ENCODE assay signal across 9 mouse cellular contexts in the genomic region with DNA sequence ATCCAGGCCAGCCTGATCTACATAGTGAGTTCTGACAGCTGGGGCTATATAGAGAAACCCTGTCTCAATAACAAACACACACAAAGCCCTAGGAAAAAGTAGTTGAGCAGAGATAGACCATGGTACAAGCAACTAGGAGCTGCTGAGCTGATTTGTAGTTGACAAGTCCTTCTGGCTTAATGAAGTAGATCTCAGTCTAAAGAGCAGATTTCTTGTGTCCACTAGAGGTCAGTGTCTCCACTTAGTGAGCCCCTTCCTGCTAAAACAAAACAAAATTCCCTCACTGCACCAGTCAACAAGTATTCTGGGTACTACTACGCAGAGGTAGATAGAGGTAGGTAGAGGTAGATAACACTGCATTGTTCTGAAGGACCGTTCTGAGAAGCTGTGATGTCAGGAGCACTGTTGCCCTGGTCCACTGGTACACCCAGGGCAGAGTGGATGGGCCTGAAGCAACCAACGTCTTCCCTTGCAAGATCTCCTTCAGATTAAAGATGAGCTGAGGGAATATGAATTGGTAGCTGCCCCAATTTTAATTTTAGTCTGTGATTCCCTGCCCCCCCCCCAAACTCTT. TPM values are rescaled to one million over a fixed set of nuclear protein-coding genes. Genes with fewer than 3 reads are reported as not detected.
DNase-seq lines count a peak whose midpoint lies in the region; ATAC-seq and TF ChIP-seq lines count a peak whose summit lies in the region.
"Had no signal": no experiment of that assay in that cellular context is flagged by ENCODE, and none has a peak within 500 bp of the region (broad histone marks: within the 10 kb centered on the region; RNA-seq: fewer than 3 reads in every experiment).

No protein-coding gene starts in this region.

- H3K27me3 ChIP-seq in midbrain, embryonic 13.5 days = peaks cover 13% of the 10 kb centered on the region; the same call in 1 of the 2 replicates
- H3K27me3 ChIP-seq: limb, embryonic 13.5 days had no signal

- H3K9ac ChIP-seq in ES-E14 (ENCODE audit: insufficient read depth, low read depth, low read length, poor library complexity, severe bottlenecking) = no peak overlapping the region
- no peak overlapping the region for H3K9ac ChIP-seq in midbrain, embryonic 13.5 days (replicated peaks)
- H3K9ac ChIP-seq: limb, embryonic 13.5 days had no signal

- peak; percentile 68; the same call in 1 of the 2 replicates for ATAC-seq in midbrain, embryonic 13.5 days

- H3K4me2 ChIP-seq in midbrain, embryonic 13.5 days (replicated peaks) = no peak overlapping the region
- H3K4me2 ChIP-seq: limb, embryonic 13.5 days had no signal

- no peak overlapping the region for H3K4me3 ChIP-seq in ES-E14 (ENCODE audit: insufficient read depth in 1 of 2, low read depth in 1 of 2, low read length in 2 of 2, poor library complexity in 1 of 2, severe bottlenecking in 1 of 2)
- no peak overlapping the region for H3K4me3 ChIP-seq in midbrain, embryonic 13.5 days (replicated peaks)
- H3K4me3 ChIP-seq: limb, embryonic 13.5 days had no signal

- WGBS in midbrain, embryonic 13.5 days = 40% methylated on average over 3 of the region's 3 CpGs

- H3K36me3 ChIP-seq in ES-E14 (ENCODE audit: control insufficient read depth, insufficient read depth, low read length, poor library complexity, severe bottlenecking) = no peaks in the 10 kb centered on the region
- H3K36me3 ChIP-seq in midbrain, embryonic 13.5 days = no peaks in the 10 kb centered on the region
- H3K36me3 ChIP-seq: limb, embryonic 13.5 days had no signal

- peak; percentile 68 for DNase-seq in layer of hippocampus, adult 11-12 months (ENCODE audit: low spot score)
- no peak for DNase-seq in layer of hippocampus, postnatal 36 days
- DNase-seq in ES-E14 (ENCODE audit: low read depth, low spot score) = peak; percentile 49
- peak; percentile 48 for DNase-seq in cerebellum, adult 8-10 months
- peak; percentile 68 for DNase-seq in induced T-regulatory cell, adult 2 months (ENCODE audit: low read depth)
- no peak for DNase-seq in gastrocnemius, postnatal 4 days (ENCODE audit: low spot score in 2 of 2)
- DNase-seq in spleen, postnatal 4 days (ENCODE audit: low spot score in 2 of 2) = no peak

- in situ Hi-C loops in ES-E14 (cut with MboI; ENCODE audit: low sequenced_read_pairs in 2 of 2, unreplicated experiment in 2 of 2) = no loop called here

- H3K9me3 ChIP-seq in ES-E14 (ENCODE audit: control insufficient read depth, insufficient read depth, low read depth, low read length) = no peaks in the 10 kb centered on the region
- H3K9me3 ChIP-seq in midbrain, embryonic 13.5 days = no peaks in the 10 kb centered on the region
- H3K9me3 ChIP-seq: limb, embryonic 13.5 days had no signal

- H3K4me1 ChIP-seq in ES-E14 (ENCODE audit: control insufficient read depth in 2 of 2, insufficient read depth in 2 of 2, low read length in 2 of 2, poor library complexity in 1 of 2) = no peaks in the 10 kb centered on the region; a peak in 1 of 4 replicates
- H3K4me1 ChIP-seq in midbrain, embryonic 13.5 days (replicated peaks) = peaks cover 27% of the 10 kb centered on the region

- H3K27ac ChIP-seq in ES-E14 (ENCODE audit: insufficient read depth, low read depth, low read length, poor library complexity, severe bottlenecking) = no peak overlapping the region
- no peak overlapping the region for H3K27ac ChIP-seq in midbrain, embryonic 13.5 days
- H3K27ac ChIP-seq: limb, embryonic 13.5 days had no signal

TF ChIP-seq in ES-E14, 5 proteins besides CTCF, POLR2A, EP300 and RAD21:
- TF ChIP-seq ZC3H11A (IDR thresholded peaks at IDR 0.05; ENCODE audit: borderline replicate concordance, low read depth, low read length) (peak; percentile 30; the same call in 1 of the 2 replicates), ZNF384 (IDR thresholded peaks at IDR 0.05; ENCODE audit: low read depth, low read length) (no peak)

RNA-seq across cellular contexts. Expression of a gene that starts 18.1 kb away (rescaled TPM):
- 10 to 100 TPM; 34.4 to 36.3 TPM for total RNA-seq in layer of hippocampus, postnatal 36 days (2021)
- total RNA-seq in ES-E14 (2012; rRNA removed) = 5.7 and 7.9 TPM in 2 replicates
- 3.4 and 6.0 TPM in 2 replicates for polyA plus RNA-seq in midbrain, embryonic 13.5 days (2015; fragmentation: Nextera tagmentation; extraction: Ambion mirVana)
- total RNA-seq in gastrocnemius, postnatal 4 days (2021) = 1 to 10 TPM; 5.4 to 6.3 TPM

RNA-seq across cellular contexts. Expression of a gene that starts 23.2 kb away (rescaled TPM):
- 10 to 100 TPM; 16.6 to 17.4 TPM for total RNA-seq in layer of hippocampus, postnatal 36 days (2021)
- total RNA-seq in ES-E14 (2012; rRNA removed) = 25.7 and 27.3 TPM in 2 replicates
- 14.2 and 19.2 TPM in 2 replicates for polyA plus RNA-seq in midbrain, embryonic 13.5 days (2015; fragmentation: Nextera tagmentation; extraction: Ambion mirVana)
- total RNA-seq in gastrocnemius, postnatal 4 days (2021) = 10 to 100 TPM; 43.7 to 43.9 TPM

RNA-seq across cellular contexts. Expression of a gene that starts 55.7 kb away (rescaled TPM):
- 100 to 1,000 TPM; 232 to 261 TPM for total RNA-seq in layer of hippocampus, postnatal 36 days (2021)
- 15.3 and 17.5 TPM in 2 replicates for total RNA-seq in ES-E14 (2012; rRNA removed)
- polyA plus RNA-seq in midbrain, embryonic 13.5 days (2015; fragmentation: Nextera tagmentation; extraction: Ambion mirVana) = 12.8 and 13.1 TPM in 2 replicates
- total RNA-seq in gastrocnemius, postnatal 4 days (2021) = 10 to 100 TPM; 15.2 to 18.4 TPM

Comparison
In these comparisons a context has a peak if more than half of its experiments do, and no peak if none do; other contexts are left out.
1. DNase-seq: peak in layer of hippocampus, adult 11-12 months (single experiment), ES-E14 (single experiment), cerebellum, adult 8-10 months (single experiment) and induced T-regulatory cell, adult 2 months (single experiment); none in layer of hippocampus, postnatal 36 days (0 of 2), gastrocnemius, postnatal 4 days (0 of 2) and spleen, postnatal 4 days (0 of 2).
2. RNA of a gene that starts 55.7 kb away (total RNA-seq): 232 to 261 TPM in layer of hippocampus, postnatal 36 days; 15.2 to 18.4 TPM in gastrocnemius, postnatal 4 days and 15.3 to 17.5 TPM in ES-E14; every median in the first group is over 10 times any median in the second.